In the genomic region with DNA sequence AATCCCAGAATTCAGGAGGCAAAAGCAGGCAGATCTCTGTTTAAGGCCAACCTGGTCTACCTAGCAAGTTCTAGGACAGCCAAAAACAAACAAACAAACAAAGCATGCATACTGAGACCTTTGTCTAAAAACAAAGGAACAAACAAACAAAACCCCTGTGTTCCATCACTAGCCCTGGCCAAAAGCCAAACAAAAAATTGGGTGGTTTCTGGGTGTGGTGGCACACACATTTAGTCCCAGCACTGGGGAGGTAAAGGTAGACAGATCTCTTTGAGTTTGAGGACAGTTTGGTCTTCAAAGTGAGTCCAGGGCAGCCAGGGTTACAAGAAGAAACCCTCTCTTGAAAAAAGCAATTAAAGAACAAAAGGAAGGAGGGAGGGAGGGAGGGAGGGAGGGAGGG, we compare ENCODE assay signal across 19 mouse cellular contexts. TPM values are rescaled to one million over a fixed set of nuclear protein-coding genes. Genes with fewer than 3 reads are reported as not detected.
"Had no signal": no experiment of that assay in that cellular context is flagged by ENCODE, and none has a peak within 500 bp of the region (broad histone marks: within the 10 kb centered on the region; RNA-seq: fewer than 3 reads in every experiment).

No protein-coding gene starts in this region.

- ATAC-seq: hindbrain, postnatal 0 days; intestine, embryonic 15.5 days; intestine, postnatal 0 days had no signal

- DNase-seq: gastrocnemius, adult 2 months; gastrocnemius, postnatal 10 days; gastrocnemius, postnatal 25 days; heart, adult 18-20 months; heart, postnatal 10 days; kidney, adult 18-20 months; kidney, adult 8-10 months; kidney, postnatal 10 days; kidney, postnatal 25 days; kidney, postnatal 4 days; liver; liver, embryonic 13.5 days had no signal

RNA-seq across cellular contexts. Expression of a gene that starts 9.7 kb away (rescaled TPM):
- total RNA-seq: gastrocnemius, adult 2 months; gastrocnemius, postnatal 25 days; heart, adult 8-10 months; heart, postnatal 25 days; hindbrain, postnatal 0 days had no signal

RNA-seq across cellular contexts. Expression of a gene that starts 16.0 kb away (rescaled TPM):
- total RNA-seq: granulocyte monocyte progenitor cell, adult 5-6 weeks; hematopoietic stem cell, adult 5-6 weeks had no signal

RNA-seq across cellular contexts. Expression of a gene that starts 28.2 kb away (rescaled TPM):
- total RNA-seq: gastrocnemius, adult 2 months; gastrocnemius, postnatal 10 days; gastrocnemius, postnatal 25 days; granulocyte monocyte progenitor cell, adult 5-6 weeks; heart, adult 18-20 months; heart, adult 8-10 months; heart, postnatal 25 days; hematopoietic stem cell, adult 5-6 weeks had no signal
